Mouse (Mus musculus): ENCODE measurements around the gene Ern1. TPM values are rescaled to one million over a fixed set of nuclear protein-coding genes. Genes with fewer than 3 reads are reported as not detected.

Gene Ern1
- total and polyA plus RNA-seq, 2 experiments, result 18.2 to 52.8 TPM

- 98% methylated on average over 4 of the region's 4 CpGs for WGBS
- peaks cover 6% of the 10 kb centered on the region; the same call in 1 of the 2 replicates for H3K79me2 ChIP-seq (ENCODE audit: control insufficient read depth, insufficient read depth, low read length)
- peaks cover 21% of the 10 kb centered on the region for H3K36me3 ChIP-seq (ENCODE audit: control insufficient read depth, insufficient read depth, low read length)
These were observed 41.5 kb upstream of the Ern1 start for GRCm38 (mm10) chr11:106529113-106529512.

DNA sequence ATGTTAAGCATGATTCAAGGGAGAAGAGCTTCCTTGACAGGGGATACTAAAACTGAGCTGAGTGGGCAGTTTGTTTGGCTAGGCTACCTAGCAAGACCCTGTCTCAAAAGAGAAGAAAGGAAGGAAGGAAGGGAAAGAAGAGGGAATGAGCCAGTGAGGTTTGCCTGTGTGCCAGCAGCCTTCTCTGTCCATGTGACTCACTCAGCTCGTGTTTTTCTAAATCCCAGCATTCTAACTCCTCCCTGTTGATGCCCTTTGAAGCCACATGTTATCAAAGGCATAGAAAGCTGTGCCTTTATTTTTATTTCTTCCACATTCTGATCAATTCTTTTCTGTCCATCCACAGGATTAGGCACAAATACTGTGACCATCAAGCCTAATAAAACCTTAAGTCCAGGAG, 40.3 kb upstream of the Ern1 start:
- Histone ChIP-seq H3K79me2 (ENCODE audit: control insufficient read depth, insufficient read depth, low read length) (peaks cover 6% of the 10 kb centered on the region; the same call in 1 of the 2 replicates), H3K4me3 (ENCODE audit: insufficient read depth, low read depth, low read length) (no peak overlapping the region), H3K36me3 (ENCODE audit: control insufficient read depth, insufficient read depth, low read length) (peaks cover 20% of the 10 kb centered on the region), H3K27ac (replicated peaks; ENCODE audit: insufficient read depth, low read depth, low read length) (peak overlapping the region; percentile 59), H3K9ac (ENCODE audit: low read depth, low read length) (no peak overlapping the region), H3K4me1 (ENCODE audit: control insufficient read depth, insufficient read depth, low read length) (peaks cover 28% of the 10 kb centered on the region), H3K27me3 (ENCODE audit: control insufficient read depth, insufficient read depth, low read length) (no peaks in the 10 kb centered on the region)
- WGBS, result 16% methylated on average over 1 of the region's 1 CpGs
- TF ChIP-seq POLR2A (IDR thresholded peaks at IDR 0.05; ENCODE audit: extremely low read depth, insufficient read depth, low read length) (no peak), CTCF (IDR thresholded peaks at IDR 0.05; ENCODE audit: low read depth, low read length) (no peak)
- peak; percentile 73 for DNase-seq (ENCODE audit: extremely low read depth, low read depth, low spot score)

More at GRCm38 (mm10) chr11:106529113-106529512, 41.5 kb upstream of the Ern1 start:
- Histone ChIP-seq H3K4me1 (ENCODE audit: control insufficient read depth, insufficient read depth, low read length) (peaks cover 28% of the 10 kb centered on the region), H3K9ac (ENCODE audit: low read depth, low read length) (no peak overlapping the region), H3K4me3 (ENCODE audit: insufficient read depth, low read depth, low read length) (no peak overlapping the region), H3K27ac (replicated peaks; ENCODE audit: insufficient read depth, low read depth, low read length) (peak overlapping the region; percentile 29; the same call in 1 of the 2 replicates), H3K27me3 (ENCODE audit: control insufficient read depth, insufficient read depth, low read length) (no peaks in the 10 kb centered on the region)
- no peak for DNase-seq (ENCODE audit: extremely low read depth, low read depth, low spot score)
- TF ChIP-seq CTCF (IDR thresholded peaks at IDR 0.05; ENCODE audit: low read depth, low read length) (no peak), POLR2A (IDR thresholded peaks at IDR 0.05; ENCODE audit: extremely low read depth, insufficient read depth, low read length) (no peak)

GRCm38 (mm10) chr11:106527147-106527821, 39.6 kb upstream of the Ern1 start:
- Histone ChIP-seq H3K36me3 (ENCODE audit: control insufficient read depth, insufficient read depth, low read length) (peaks cover 17% of the 10 kb centered on the region), H3K4me1 (ENCODE audit: control insufficient read depth, insufficient read depth, low read length) (peaks cover 28% of the 10 kb centered on the region), H3K9ac (ENCODE audit: low read depth, low read length) (peak overlapping the region; percentile 21; the same call in 1 of the 2 replicates), H3K27me3 (ENCODE audit: control insufficient read depth, insufficient read depth, low read length) (no peaks in the 10 kb centered on the region), H3K79me2 (ENCODE audit: control insufficient read depth, insufficient read depth, low read length) (peaks cover 6% of the 10 kb centered on the region; the same call in 1 of the 2 replicates), H3K27ac (replicated peaks; ENCODE audit: insufficient read depth, low read depth, low read length) (peak overlapping the region; percentile 56), H3K4me3 (ENCODE audit: insufficient read depth, low read depth, low read length) (no peak overlapping the region)
- 35% methylated on average over 10 of the region's 10 CpGs for WGBS
- DNase-seq (ENCODE audit: extremely low read depth, low read depth, low spot score), result peak; percentile 78
- TF ChIP-seq CTCF (IDR thresholded peaks at IDR 0.05; ENCODE audit: low read depth, low read length) (no peak), POLR2A (IDR thresholded peaks at IDR 0.05; ENCODE audit: extremely low read depth, insufficient read depth, low read length) (no peak)

DNA sequence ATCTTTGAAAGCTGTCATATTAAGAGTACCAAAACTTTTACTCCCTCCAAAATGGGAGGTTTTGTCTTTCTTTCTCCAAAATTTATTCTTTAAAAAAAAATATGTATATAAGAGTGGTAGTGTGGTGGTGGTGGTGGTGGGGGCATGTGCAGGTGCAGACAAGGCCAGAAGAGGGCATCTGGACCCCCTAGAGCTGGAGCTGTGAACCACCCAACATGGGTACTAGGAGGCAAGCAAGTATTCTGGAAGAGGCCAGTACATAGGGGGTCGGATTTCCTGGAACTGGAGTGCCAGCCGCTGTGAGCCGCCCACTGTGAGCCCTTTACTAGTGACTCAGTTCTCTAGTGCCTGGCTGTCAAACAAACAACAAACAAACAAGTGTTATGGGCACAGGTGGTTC, 34.9 kb upstream of the Ern1 start:
- Histone ChIP-seq H3K4me3 (ENCODE audit: insufficient read depth, low read depth, low read length) (no peak overlapping the region), H3K9ac (ENCODE audit: low read depth, low read length) (no peak overlapping the region), H3K36me3 (ENCODE audit: control insufficient read depth, insufficient read depth, low read length) (peaks cover 26% of the 10 kb centered on the region), H3K4me1 (ENCODE audit: control insufficient read depth, insufficient read depth, low read length) (peaks cover 8% of the 10 kb centered on the region), H3K27me3 (ENCODE audit: control insufficient read depth, insufficient read depth, low read length) (no peaks in the 10 kb centered on the region), H3K27ac (replicated peaks; ENCODE audit: insufficient read depth, low read depth, low read length) (no peak overlapping the region), H3K79me2 (ENCODE audit: control insufficient read depth, insufficient read depth, low read length) (peaks cover 6% of the 10 kb centered on the region; the same call in 1 of the 2 replicates)
- DNase-seq (ENCODE audit: extremely low read depth, low read depth, low spot score), result no peak
- TF ChIP-seq POLR2A (IDR thresholded peaks at IDR 0.05; ENCODE audit: extremely low read depth, insufficient read depth, low read length), result no peak
- WGBS, result 78% methylated on average over 3 of the region's 3 CpGs

DNA sequence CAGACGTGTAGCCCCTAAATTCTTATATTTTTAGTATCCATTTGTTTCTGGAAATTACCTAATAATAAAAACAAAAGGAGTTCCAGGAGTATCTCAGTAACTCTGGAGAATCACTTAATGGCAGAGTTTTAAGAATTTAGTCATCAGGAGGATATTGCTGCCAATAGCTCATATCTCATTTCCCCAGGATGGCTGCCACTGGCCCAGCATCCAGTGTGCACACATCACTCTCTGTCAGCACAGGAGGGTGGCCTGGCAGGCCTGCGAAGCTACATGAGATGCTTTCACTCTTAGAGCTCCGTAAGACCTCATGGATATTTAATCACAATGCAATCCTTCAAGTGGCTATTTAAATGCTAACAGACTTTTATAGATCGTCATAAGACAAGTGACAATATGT, 34.0 kb upstream of the Ern1 start:
- Histone ChIP-seq H3K27me3 (ENCODE audit: control insufficient read depth, insufficient read depth, low read length) (no peaks in the 10 kb centered on the region), H3K9ac (ENCODE audit: low read depth, low read length) (no peak overlapping the region), H3K4me3 (ENCODE audit: insufficient read depth, low read depth, low read length) (no peak overlapping the region), H3K4me1 (ENCODE audit: control insufficient read depth, insufficient read depth, low read length) (no peaks in the 10 kb centered on the region; the same call in 1 of the 2 replicates), H3K36me3 (ENCODE audit: control insufficient read depth, insufficient read depth, low read length) (peaks cover 28% of the 10 kb centered on the region), H3K27ac (replicated peaks; ENCODE audit: insufficient read depth, low read depth, low read length) (no peak overlapping the region), H3K79me2 (ENCODE audit: control insufficient read depth, insufficient read depth, low read length) (peaks cover 6% of the 10 kb centered on the region; the same call in 1 of the 2 replicates)
- DNase-seq (ENCODE audit: extremely low read depth, low read depth, low spot score), result no peak
- WGBS, result 77% methylated on average over 4 of the region's 4 CpGs
- TF ChIP-seq POLR2A (IDR thresholded peaks at IDR 0.05; ENCODE audit: extremely low read depth, insufficient read depth, low read length) (no peak), CTCF (IDR thresholded peaks at IDR 0.05; ENCODE audit: low read depth, low read length) (no peak)

DNA sequence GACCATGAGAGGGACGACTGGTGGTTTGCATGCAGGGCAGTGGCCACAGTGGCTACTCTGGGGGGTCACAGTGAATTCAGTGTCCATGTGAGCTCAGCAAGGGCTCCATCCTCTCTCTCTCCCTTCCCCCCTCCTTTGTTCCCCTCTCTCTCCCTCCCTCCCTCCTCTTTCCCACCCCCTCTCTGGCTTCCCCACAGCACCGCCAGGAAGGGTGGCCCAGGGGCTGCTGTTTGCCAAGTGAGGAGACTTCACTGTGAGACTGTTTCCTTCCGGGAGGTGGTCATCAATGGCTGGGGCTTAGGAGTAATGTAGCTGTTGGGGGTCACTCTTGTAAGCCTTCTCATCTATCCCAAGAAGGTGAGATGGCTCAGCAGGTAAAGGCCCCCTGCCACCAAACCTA, 32.8 kb upstream of the Ern1 start:
- peaks cover 23% of the 10 kb centered on the region for H3K36me3 ChIP-seq (ENCODE audit: control insufficient read depth, insufficient read depth, low read length)
- no peak overlapping the region for H3K9ac ChIP-seq (ENCODE audit: low read depth, low read length)
- WGBS, result 84% methylated on average over 3 of the region's 3 CpGs
- H3K4me3 ChIP-seq (ENCODE audit: insufficient read depth, low read depth, low read length), result no peak overlapping the region
- no peaks in the 10 kb centered on the region for H3K27me3 ChIP-seq (ENCODE audit: control insufficient read depth, insufficient read depth, low read length)
- no peak overlapping the region for H3K27ac ChIP-seq (replicated peaks; ENCODE audit: insufficient read depth, low read depth, low read length)
- peaks cover 3% of the 10 kb centered on the region; the same call in 1 of the 2 replicates for H3K79me2 ChIP-seq (ENCODE audit: control insufficient read depth, insufficient read depth, low read length)
- no peak for DNase-seq (ENCODE audit: extremely low read depth, low read depth, low spot score)
- H3K4me1 ChIP-seq (ENCODE audit: control insufficient read depth, insufficient read depth, low read length), result no peaks in the 10 kb centered on the region
- TF ChIP-seq CTCF (IDR thresholded peaks at IDR 0.05; ENCODE audit: low read depth, low read length) (no peak), POLR2A (IDR thresholded peaks at IDR 0.05; ENCODE audit: extremely low read depth, insufficient read depth, low read length) (no peak)

Data from liver, adult 2 months (tissue).